In genomic region chr11:105602177-105602576, GRCm38 (mm10) we compare ENCODE assay signal across 16 mouse cellular contexts.
"Had no signal": no experiment of that assay in that cellular context is flagged by ENCODE, and none has a peak within 500 bp of the region (broad histone marks: within the 10 kb centered on the region; RNA-seq: fewer than 3 reads in every experiment).

No protein-coding gene starts in this region.

- H3K9ac ChIP-seq: neural tube, embryonic 13.5 days; neural tube, embryonic 15.5 days; stomach, embryonic 15.5 days had no signal

- H3K4me2 ChIP-seq: neural tube, embryonic 13.5 days; neural tube, embryonic 15.5 days; stomach, embryonic 15.5 days had no signal

- H3K9me3 ChIP-seq: neural tube, embryonic 13.5 days; neural tube, embryonic 15.5 days; stomach, embryonic 15.5 days had no signal

- H3K4me1 ChIP-seq: stomach, embryonic 15.5 days had no signal

- H3K4me3 ChIP-seq: neural tube, embryonic 13.5 days; neural tube, embryonic 15.5 days; stomach, embryonic 15.5 days had no signal

- H3K27me3 ChIP-seq: neural tube, embryonic 13.5 days; neural tube, embryonic 15.5 days; stomach, embryonic 15.5 days had no signal

- DNase-seq: retina, postnatal 1 day; right cerebral cortex, adult 18-20 months; right cerebral cortex, postnatal 14 days; right cerebral cortex, postnatal 25 days; right cerebral cortex, postnatal 4 days; spleen, adult 18-20 months; thymus, adult 18-20 months; thymus, adult 2 months; thymus, postnatal 14 days; thymus, postnatal 25 days; thymus, postnatal 36 days; thymus, postnatal 4 days had no signal

- H3K36me3 ChIP-seq: neural tube, embryonic 13.5 days; neural tube, embryonic 15.5 days; stomach, embryonic 15.5 days had no signal

- H3K27ac ChIP-seq: neural tube, embryonic 13.5 days; neural tube, embryonic 15.5 days; stomach, embryonic 15.5 days; stomach, postnatal 0 days had no signal
